Mouse (Mus musculus): Measurements from ENCODE around the gene Dip2b. TPM values are rescaled to one million over a fixed set of nuclear protein-coding genes. Genes with fewer than 3 reads are reported as not detected.

The Dip2b gene
- polyA plus RNA-seq, 1 experiment from 2014 or later: 20.7 TPM

- Histone ChIP-seq H3K4me3 (ENCODE audit: low read length) (no peak overlapping the region), H3K4me2 (replicated peaks; ENCODE audit: low read depth, low read length) (no peak overlapping the region), H3K4me1 (ENCODE audit: control insufficient read depth, insufficient read depth, low read length) (no peaks in the 10 kb centered on the region), H3K27ac (ENCODE audit: low read depth, low read length) (no peak overlapping the region), H3K36me3 (ENCODE audit: control insufficient read depth, insufficient read depth, low read length) (no peaks in the 10 kb centered on the region), H3K9me3 (ENCODE audit: control insufficient read depth, low read length) (no peaks in the 10 kb centered on the region; the same call in 1 of the 2 replicates), H3K27me3 (ENCODE audit: control insufficient read depth, insufficient read depth, low read length) (no peaks in the 10 kb centered on the region), H3K9ac (ENCODE audit: low read depth, low read length) (no peak overlapping the region)
- no peak for ATAC-seq (ENCODE audit: low FRiP score, low TSS enrichment)
- WGBS: 69% methylated on average over 11 of the region's 11 CpGs
Observed at GRCm38 (mm10) chr15:100025076-100025834, 13.2 kb upstream of the Dip2b start.

GRCm38 (mm10) chr15:100028133-100028532, 10.3 kb upstream of the Dip2b start:
- Histone ChIP-seq H3K27ac (ENCODE audit: low read depth, low read length) (no peak overlapping the region), H3K9ac (ENCODE audit: low read depth, low read length) (no peak overlapping the region), H3K4me1 (ENCODE audit: control insufficient read depth, insufficient read depth, low read length) (no peaks in the 10 kb centered on the region), H3K27me3 (ENCODE audit: control insufficient read depth, insufficient read depth, low read length) (no peaks in the 10 kb centered on the region), H3K9me3 (ENCODE audit: control insufficient read depth, low read length) (no peaks in the 10 kb centered on the region), H3K4me2 (replicated peaks; ENCODE audit: low read depth, low read length) (no peak overlapping the region), H3K36me3 (ENCODE audit: control insufficient read depth, insufficient read depth, low read length) (no peaks in the 10 kb centered on the region), H3K4me3 (ENCODE audit: low read length) (no peak overlapping the region)
- no peak for ATAC-seq (ENCODE audit: low FRiP score, low TSS enrichment)
- WGBS: 78% methylated on average over 2 of the region's 2 CpGs

GRCm38 (mm10) chr15:100029497-100029896, 9.0 kb upstream of the Dip2b start:
- WGBS: 65% methylated on average over 8 of the region's 8 CpGs
- H3K27me3 ChIP-seq (ENCODE audit: control insufficient read depth, insufficient read depth, low read length): no peaks in the 10 kb centered on the region

GRCm38 (mm10) chr15:100029900-100030299, 8.6 kb upstream of the Dip2b start:
- no peaks in the 10 kb centered on the region for H3K9me3 ChIP-seq (ENCODE audit: control insufficient read depth, low read length)
- 93% methylated on average over 2 of the region's 2 CpGs for WGBS
- no peaks in the 10 kb centered on the region for H3K36me3 ChIP-seq (ENCODE audit: control insufficient read depth, insufficient read depth, low read length)
- no peaks in the 10 kb centered on the region for H3K27me3 ChIP-seq (ENCODE audit: control insufficient read depth, insufficient read depth, low read length)
- H3K4me3 ChIP-seq (ENCODE audit: low read length): no peak overlapping the region
- H3K9ac ChIP-seq (ENCODE audit: low read depth, low read length): no peak overlapping the region
- ATAC-seq (ENCODE audit: low FRiP score, low TSS enrichment): no peak
- H3K4me1 ChIP-seq (ENCODE audit: control insufficient read depth, insufficient read depth, low read length): no peaks in the 10 kb centered on the region
- H3K27ac ChIP-seq (ENCODE audit: low read depth, low read length): no peak overlapping the region
- H3K4me2 ChIP-seq (replicated peaks; ENCODE audit: low read depth, low read length): no peak overlapping the region

More at GRCm38 (mm10) chr15:100029497-100029896, 9.0 kb upstream of the Dip2b start:
- Histone ChIP-seq H3K9ac (ENCODE audit: low read depth, low read length) (no peak overlapping the region), H3K9me3 (ENCODE audit: control insufficient read depth, low read length) (no peaks in the 10 kb centered on the region), H3K4me2 (replicated peaks; ENCODE audit: low read depth, low read length) (no peak overlapping the region), H3K4me1 (ENCODE audit: control insufficient read depth, insufficient read depth, low read length) (no peaks in the 10 kb centered on the region), H3K4me3 (ENCODE audit: low read length) (no peak overlapping the region), H3K27ac (ENCODE audit: low read depth, low read length) (no peak overlapping the region), H3K36me3 (ENCODE audit: control insufficient read depth, insufficient read depth, low read length) (no peaks in the 10 kb centered on the region)
- no peak for ATAC-seq (ENCODE audit: low FRiP score, low TSS enrichment)

GRCm38 (mm10) chr15:100032546-100032945, 5.9 kb upstream of the Dip2b start:
- Histone ChIP-seq H3K4me3 (ENCODE audit: low read length) (no peak overlapping the region), H3K27ac (ENCODE audit: low read depth, low read length) (no peak overlapping the region), H3K4me1 (ENCODE audit: control insufficient read depth, insufficient read depth, low read length) (no peaks in the 10 kb centered on the region), H3K36me3 (ENCODE audit: control insufficient read depth, insufficient read depth, low read length) (no peaks in the 10 kb centered on the region), H3K9me3 (ENCODE audit: control insufficient read depth, low read length) (no peaks in the 10 kb centered on the region), H3K4me2 (replicated peaks; ENCODE audit: low read depth, low read length) (no peak overlapping the region), H3K27me3 (ENCODE audit: control insufficient read depth, insufficient read depth, low read length) (no peaks in the 10 kb centered on the region), H3K9ac (ENCODE audit: low read depth, low read length) (no peak overlapping the region)
- no peak for ATAC-seq (ENCODE audit: low FRiP score, low TSS enrichment)
- 89% methylated on average over 3 of the region's 3 CpGs for WGBS

- H3K27ac ChIP-seq (ENCODE audit: low read depth, low read length): peak overlapping the region; percentile 95
- peak overlapping the region; percentile 94 for H3K9ac ChIP-seq (ENCODE audit: low read depth, low read length)
- under 1% methylated on average over 34 of the region's 36 CpGs for WGBS
- H3K9me3 ChIP-seq (ENCODE audit: control insufficient read depth, low read length): no peaks in the 10 kb centered on the region
- H3K4me1 ChIP-seq (ENCODE audit: control insufficient read depth, insufficient read depth, low read length): peaks cover 24% of the 10 kb centered on the region
- no peaks in the 10 kb centered on the region for H3K36me3 ChIP-seq (ENCODE audit: control insufficient read depth, insufficient read depth, low read length)
- peak overlapping the region; percentile 76 for H3K4me3 ChIP-seq (ENCODE audit: low read length)
- no peaks in the 10 kb centered on the region for H3K27me3 ChIP-seq (ENCODE audit: control insufficient read depth, insufficient read depth, low read length)
- ATAC-seq (ENCODE audit: low FRiP score, low TSS enrichment): peak; percentile 71
- H3K4me2 ChIP-seq (replicated peaks; ENCODE audit: low read depth, low read length): peak overlapping the region; percentile 87
Observed at GRCm38 (mm10) chr15:100039001-100039701, 687 bp downstream of the Dip2b start.

GRCm38 (mm10) chr15:100040541-100041266, 2.2 kb downstream of the Dip2b start:
- Histone ChIP-seq H3K9me3 (ENCODE audit: control insufficient read depth, low read length) (no peaks in the 10 kb centered on the region), H3K27me3 (ENCODE audit: control insufficient read depth, insufficient read depth, low read length) (no peaks in the 10 kb centered on the region), H3K4me1 (ENCODE audit: control insufficient read depth, insufficient read depth, low read length) (peaks cover 31% of the 10 kb centered on the region), H3K4me3 (ENCODE audit: low read length) (peak overlapping the region; percentile 9; the same call in 1 of the 2 replicates), H3K27ac (ENCODE audit: low read depth, low read length) (no peak overlapping the region), H3K36me3 (ENCODE audit: control insufficient read depth, insufficient read depth, low read length) (no peaks in the 10 kb centered on the region), H3K9ac (ENCODE audit: low read depth, low read length) (peak overlapping the region; percentile 94; the same call in 1 of the 2 replicates), H3K4me2 (replicated peaks; ENCODE audit: low read depth, low read length) (peak overlapping the region; percentile 87; the same call in 1 of the 2 replicates)
- ATAC-seq (ENCODE audit: low FRiP score, low TSS enrichment): no peak
- 42% methylated on average over 14 of the region's 14 CpGs for WGBS

- H3K36me3 ChIP-seq (ENCODE audit: control insufficient read depth, insufficient read depth, low read length): no peaks in the 10 kb centered on the region
- no peaks in the 10 kb centered on the region for H3K9me3 ChIP-seq (ENCODE audit: control insufficient read depth, low read length)
- no peak overlapping the region for H3K4me3 ChIP-seq (ENCODE audit: low read length)
- peaks cover 38% of the 10 kb centered on the region for H3K4me1 ChIP-seq (ENCODE audit: control insufficient read depth, insufficient read depth, low read length)
- no peak for ATAC-seq (ENCODE audit: low FRiP score, low TSS enrichment)
- no peak overlapping the region; the same call in 1 of the 2 replicates for H3K9ac ChIP-seq (ENCODE audit: low read depth, low read length)
- H3K27ac ChIP-seq (ENCODE audit: low read depth, low read length): no peak overlapping the region
- WGBS: 45% methylated on average over 10 of the region's 10 CpGs
- peak overlapping the region; percentile 87; the same call in 1 of the 2 replicates for H3K4me2 ChIP-seq (replicated peaks; ENCODE audit: low read depth, low read length)
- no peaks in the 10 kb centered on the region for H3K27me3 ChIP-seq (ENCODE audit: control insufficient read depth, insufficient read depth, low read length)
Observed at GRCm38 (mm10) chr15:100041267-100042047, 3.0 kb downstream of the Dip2b start.
